Mouse (Mus musculus) embryonic facial prominence, embryonic 11.5 days (tissue): ENCODE measurements at regions not wholly inside any gene's neighbourhood (a gene's known extent, or its start where the extent isn't known, plus 50 kb on each side); places are given as distances from the start of the nearest gene placed in this dataset.

ENCODE experiments used
- ATAC-seq: fragments of 200-750 bp; cut with Nextera tagmentation; replicated peaks from 2 replicates; pipeline ENCODE4 v1.8.0; 2017; ENCODE audit warnings: low read depth; ENCODE audit not compliant: insufficient number of reproducible peaks, low FRiP score, low TSS enrichment
- DNase-seq: peaks from one replicate; pipeline ENCODE4 v3.0.0-alpha.2; 2015; ENCODE audit warnings: low spot score
- H3K27ac ChIP-seq: fragments of 300-500 bp; sonication (generic); replicated peaks from 2 replicates; pipeline ENCODE4 v1.5.1; 2014; ENCODE audit warnings: mild to moderate bottlenecking, low read depth, low read length, control low read depth
- H3K27me3 ChIP-seq: fragments of 300-500 bp; sonication (generic); 2 replicates; pipeline ENCODE4 v1.6.1; 2014; ENCODE audit warnings: mild to moderate bottlenecking, low read length, moderate library complexity, mixed read lengths; ENCODE audit not compliant: control insufficient read depth, insufficient read depth
- H3K36me3 ChIP-seq: fragments of 300-500 bp; sonication (generic); replicated peaks from 2 replicates; pipeline ENCODE4 v1.6.1; 2014; ENCODE audit warnings: low read depth, mild to moderate bottlenecking, low read length, moderate library complexity, mixed read lengths; ENCODE audit not compliant: control insufficient read depth, insufficient read depth
- H3K4me1 ChIP-seq: fragments of 300-500 bp; sonication (generic); 2 replicates; pipeline ENCODE4 v1.6.1; 2014; ENCODE audit warnings: low read length, mixed read lengths; ENCODE audit not compliant: control insufficient read depth, insufficient read depth
- H3K4me2 ChIP-seq: fragments of 300-500 bp; sonication (generic); 2 replicates; pipeline ENCODE4 v1.6.1; 2014; ENCODE audit warnings: low read depth, mild to moderate bottlenecking, control low read depth, low read length, moderate library complexity
- H3K4me3 ChIP-seq: fragments of 300-500 bp; sonication (generic); 2 replicates; pipeline ENCODE4 v1.5.1; 2014; ENCODE audit warnings: low read depth, low read length, control low read depth
- H3K9ac ChIP-seq: fragments of 300-500 bp; sonication (generic); replicated peaks from 2 replicates; pipeline ENCODE4 v1.6.1; 2014; ENCODE audit warnings: mild to moderate bottlenecking, control low read depth, low read length
- H3K9me3 ChIP-seq: fragments of 300-500 bp; sonication (generic); replicated peaks from 2 replicates; pipeline ENCODE4 v1.6.1; 2016; ENCODE audit warnings: mild to moderate bottlenecking, low read length, inconsistent platforms, mixed read lengths; ENCODE audit not compliant: control insufficient read depth
- WGBS: fragments of 180-500 bp; shearing (Covaris S2); extraction: QIAGEN DNeasy Blood & Tissue Kit; methylation state at CpG from one replicate; pipeline ENCODE4 v1.1.7; 2014; 5-methylcytosine and 5-hydroxymethylcytosine counted together

- no peak overlapping the region for H3K4me2 ChIP-seq
- H3K4me1 ChIP-seq: no peaks in the 10 kb centered on the region
- 48% methylated on average over 11 of the region's 11 CpGs for WGBS
- no peaks in the 10 kb centered on the region for H3K36me3 ChIP-seq
- no peaks in the 10 kb centered on the region for H3K9me3 ChIP-seq
- ATAC-seq (no peak), DNase-seq (no peak)
- peak overlapping the region; percentile 31 for H3K27ac ChIP-seq
- 0 out of 2 replicates have a peak overlapping the region, but pooled peaks have one; percentile 8 for H3K9ac ChIP-seq
- no peak overlapping the region for H3K4me3 ChIP-seq
- no peaks in the 10 kb centered on the region for H3K27me3 ChIP-seq
Observed at GRCm38 (mm10) chr12:31184217-31184975, 56.2 kb upstream of the Gm6993 start.

DNA sequence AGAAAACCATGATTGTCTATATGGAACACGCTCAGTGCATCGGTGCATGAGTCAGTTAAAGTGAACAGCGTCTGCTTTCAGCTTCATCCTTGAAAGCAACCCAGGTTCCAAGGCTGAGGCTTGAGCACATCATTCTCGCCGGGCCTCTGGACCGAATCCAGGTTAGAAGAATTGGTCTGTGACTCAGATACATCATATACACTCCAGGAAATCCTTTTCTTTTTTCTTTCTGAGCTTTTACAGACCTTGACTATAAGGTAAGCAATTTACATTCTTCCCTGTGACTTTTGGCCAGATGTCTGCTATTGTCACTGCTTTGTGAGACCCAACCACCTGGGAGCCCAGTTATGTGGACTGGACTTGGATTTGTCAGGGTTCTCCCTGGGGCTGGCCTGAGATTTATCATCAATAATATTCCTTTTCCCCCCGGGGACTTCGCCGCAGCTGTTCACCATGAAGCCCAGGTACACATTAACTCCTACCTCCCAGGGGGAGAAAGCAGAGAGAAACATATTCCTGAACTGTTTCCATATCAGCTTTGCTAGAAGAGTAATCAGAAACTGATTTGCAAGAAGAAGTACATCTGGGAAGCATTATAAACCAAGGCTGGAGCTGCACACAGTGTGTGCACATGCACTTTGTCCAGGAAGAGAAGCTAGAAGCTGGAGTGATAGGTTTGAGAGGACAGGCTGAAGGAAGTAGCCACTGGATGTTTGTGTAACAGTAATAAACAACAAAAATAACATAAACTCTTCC lies 55.2 kb upstream of the Gm6993 start:
- Histone ChIP-seq H3K4me2 (no peak overlapping the region), H3K27ac (peak overlapping the region; percentile 31; the same call in 1 of the 2 replicates), H3K9me3 (no peaks in the 10 kb centered on the region), H3K9ac (no peak overlapping the region), H3K27me3 (no peaks in the 10 kb centered on the region), H3K4me1 (no peaks in the 10 kb centered on the region), H3K36me3 (no peaks in the 10 kb centered on the region), H3K4me3 (no peak overlapping the region)
- WGBS: 50% methylated on average over 9 of the region's 9 CpGs
- DNase-seq: peak; percentile 77
- ATAC-seq: peak; percentile 47; the same call in 1 of the 2 replicates

- no peak for ATAC-seq
- H3K4me2 ChIP-seq: no peak overlapping the region
- H3K27ac ChIP-seq: peak overlapping the region; percentile 31; the same call in 1 of the 2 replicates
Observed at GRCm38 (mm10) chr12:31185933-31186845, 54.4 kb upstream of the Gm6993 start.

DNA sequence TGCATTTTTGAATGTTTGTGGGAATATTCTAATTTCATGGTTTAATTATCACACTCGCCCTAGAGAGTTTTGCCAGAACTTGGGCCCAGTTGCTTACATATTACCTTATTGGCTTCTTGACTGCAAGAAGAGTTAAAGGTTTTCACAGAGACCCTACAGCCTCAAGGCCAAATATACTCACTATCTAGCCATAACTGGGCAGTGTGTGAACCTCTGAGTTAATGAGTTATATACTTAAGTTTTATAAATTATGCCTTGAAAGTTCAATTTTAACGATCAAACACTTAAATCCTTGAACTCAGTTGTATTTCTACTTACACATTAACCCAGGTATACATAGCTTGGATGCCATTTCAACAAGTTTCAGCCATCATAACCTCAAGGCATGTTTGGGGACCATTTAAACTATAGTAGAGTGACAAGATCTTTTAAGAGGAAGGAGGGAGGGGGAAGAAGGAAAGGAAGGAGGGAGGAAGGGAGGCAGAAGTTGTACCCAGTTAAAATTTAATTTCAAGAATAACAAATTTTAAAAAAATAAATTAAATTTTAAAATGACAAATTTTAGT lies 52.5 kb upstream of the Gm6993 start:
- Histone ChIP-seq H3K9ac (no peak overlapping the region), H3K9me3 (no peaks in the 10 kb centered on the region), H3K27me3 (no peaks in the 10 kb centered on the region), H3K36me3 (no peaks in the 10 kb centered on the region), H3K4me3 (no peak overlapping the region), H3K4me1 (no peaks in the 10 kb centered on the region), H3K27ac (no peak overlapping the region), H3K4me2 (no peak overlapping the region)
- 94% methylated on average over 2 of the region's 2 CpGs for WGBS
- no peak for ATAC-seq
- no peak for DNase-seq

More at GRCm38 (mm10) chr12:31185933-31186845, 54.4 kb upstream of the Gm6993 start:
- H3K36me3 ChIP-seq: no peaks in the 10 kb centered on the region
- WGBS: 58% methylated on average over 8 of the region's 8 CpGs
- no peak overlapping the region for H3K4me3 ChIP-seq
- no peak for DNase-seq
- H3K27me3 ChIP-seq: no peaks in the 10 kb centered on the region
- H3K9me3 ChIP-seq: no peaks in the 10 kb centered on the region
- H3K9ac ChIP-seq: no peak overlapping the region
- H3K4me1 ChIP-seq: no peaks in the 10 kb centered on the region

DNA sequence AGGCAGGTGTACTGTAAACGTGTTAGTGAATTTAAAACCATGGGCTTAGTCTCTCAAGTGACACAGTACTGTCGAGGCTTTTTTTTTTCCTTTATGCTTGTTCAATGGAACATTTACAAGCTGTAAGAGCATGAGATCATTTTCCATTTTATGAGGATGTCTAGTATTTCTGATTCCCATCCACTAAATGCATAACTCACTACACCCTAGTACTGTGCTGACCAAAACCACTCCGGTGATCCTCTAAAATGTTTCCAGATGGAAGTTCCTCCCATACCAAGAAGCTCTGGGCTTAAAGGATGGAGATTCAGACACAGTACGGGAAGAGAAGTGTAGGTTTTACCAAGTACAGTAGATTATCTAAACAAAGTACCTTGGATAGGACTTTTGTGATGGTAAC lies 50.3 kb upstream of the Gm6993 start:
- Histone ChIP-seq H3K27ac (no peak overlapping the region), H3K9ac (no peak overlapping the region), H3K36me3 (no peaks in the 10 kb centered on the region), H3K27me3 (no peaks in the 10 kb centered on the region), H3K9me3 (no peaks in the 10 kb centered on the region), H3K4me2 (no peak overlapping the region), H3K4me3 (no peak overlapping the region), H3K4me1 (no peaks in the 10 kb centered on the region)
- DNase-seq: no peak
- no peak for ATAC-seq
- WGBS: 70% methylated on average over 4 of the region's 4 CpGs
